Mouse (Mus musculus) thymus, adult 18-20 months (tissue): ENCODE results near the gene Hephl1.

Source experiments
- DNase-seq, 2 experiments: peaks; one replicate each; pipeline ENCODE4 v3.0.0; 2022; ENCODE audit warnings: mixed read lengths in 2 of 2

Hephl1 gene

DNA sequence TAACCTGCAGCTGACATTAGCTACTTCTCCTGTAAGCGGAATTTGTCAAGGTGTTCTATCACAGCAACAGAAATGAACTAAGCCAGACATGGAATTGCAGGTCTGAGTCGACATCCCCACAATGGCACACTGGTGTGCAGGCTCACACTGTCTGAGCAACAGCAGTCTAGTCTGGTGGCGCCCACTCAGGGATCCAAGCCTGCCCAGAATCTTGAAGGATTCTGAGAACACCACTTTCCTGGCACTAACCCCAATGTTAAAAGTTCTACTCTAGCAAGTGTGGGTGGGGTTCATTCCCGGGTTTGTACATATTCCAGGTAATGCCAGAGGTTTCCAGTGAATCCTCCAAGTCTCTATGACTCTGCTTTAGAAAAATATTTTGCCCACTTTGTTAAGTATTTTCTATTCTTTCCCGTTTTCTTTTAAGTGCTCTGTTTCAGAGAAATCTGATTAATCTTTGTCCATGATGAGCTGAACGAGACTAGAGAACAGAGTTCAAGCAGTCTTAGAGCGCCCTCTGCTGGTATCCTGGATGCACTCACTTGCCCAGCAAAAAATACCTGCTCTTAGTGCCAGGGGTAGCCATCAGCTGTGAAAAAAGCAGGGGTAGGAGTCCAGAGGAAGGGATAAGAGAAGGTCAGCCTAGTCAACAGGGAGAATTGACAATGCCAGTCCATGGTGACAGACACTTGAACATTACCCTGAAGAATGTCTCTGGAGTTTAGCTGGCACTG, 96.5 kb downstream of the Hephl1 start:
- DNase-seq, result peak; percentile 27 to 58

GRCm38 (mm10) chr9:15007566-15007965, 104.3 kb downstream of the Hephl1 start:
- no peak for DNase-seq

DNA sequence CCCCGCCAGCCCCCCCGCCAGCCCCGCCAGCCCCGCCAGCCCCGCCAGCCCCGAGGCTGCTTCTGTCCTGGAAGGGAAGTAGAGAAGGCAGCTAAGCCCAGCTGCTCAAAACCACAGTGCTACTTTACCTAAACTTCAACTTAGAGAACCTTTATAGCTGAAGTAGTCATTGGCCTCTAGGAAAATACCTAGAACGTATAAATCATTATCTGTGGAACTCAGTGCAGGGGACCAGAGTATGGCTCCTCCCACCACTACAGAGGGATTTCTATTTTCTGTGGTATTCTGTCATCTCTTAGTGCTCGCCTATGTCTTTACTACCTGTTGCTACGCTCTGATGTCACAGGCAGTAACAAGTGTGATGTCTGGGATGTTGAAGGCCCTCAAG, 107.6 kb downstream of the Hephl1 start:
- DNase-seq, result no peak

- no peak for DNase-seq
These were observed 108.1 kb downstream of the Hephl1 start for GRCm38 (mm10) chr9:15003676-15004297.

DNA sequence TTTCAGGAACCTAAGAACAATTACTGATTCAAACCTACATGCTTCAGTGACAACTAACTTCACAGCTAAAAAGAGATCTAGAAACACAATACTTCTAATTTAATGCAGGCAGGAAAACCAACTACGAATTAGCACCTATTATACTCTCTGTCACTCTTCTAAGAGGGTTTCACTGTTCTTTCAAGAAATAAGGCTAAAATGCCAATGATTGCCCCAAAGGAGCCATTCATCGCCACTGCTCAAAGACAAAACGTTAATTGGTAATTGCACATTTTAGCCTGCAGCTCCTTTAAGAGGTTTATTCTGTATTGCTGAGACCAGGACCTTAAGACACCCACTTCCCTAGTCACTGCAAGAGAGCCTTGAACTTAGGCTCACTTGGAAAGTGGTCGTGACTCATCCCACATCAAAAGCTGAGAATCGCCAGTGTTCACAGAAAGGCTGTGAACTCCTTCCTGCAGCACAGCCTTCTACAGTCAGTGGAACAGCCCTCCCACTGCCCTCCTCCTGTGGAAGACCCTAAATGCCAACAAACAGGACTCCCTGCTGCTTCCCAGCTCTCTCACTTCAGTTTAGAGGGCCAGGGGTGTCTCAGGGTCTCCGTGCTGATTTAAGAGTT, 108.8 kb downstream of the Hephl1 start:
- DNase-seq, result no peak
